Mouse (Mus musculus) right cerebral cortex, adult 2 months (tissue): Measurements from ENCODE around the gene Pofut1.

Experiments
- DNase-seq, 2 experiments: peaks; one replicate each; pipeline ENCODE4 v3.0.0; 2021 to 2022; ENCODE audit warnings: low spot score in 2 of 2

Gene Pofut1

DNA sequence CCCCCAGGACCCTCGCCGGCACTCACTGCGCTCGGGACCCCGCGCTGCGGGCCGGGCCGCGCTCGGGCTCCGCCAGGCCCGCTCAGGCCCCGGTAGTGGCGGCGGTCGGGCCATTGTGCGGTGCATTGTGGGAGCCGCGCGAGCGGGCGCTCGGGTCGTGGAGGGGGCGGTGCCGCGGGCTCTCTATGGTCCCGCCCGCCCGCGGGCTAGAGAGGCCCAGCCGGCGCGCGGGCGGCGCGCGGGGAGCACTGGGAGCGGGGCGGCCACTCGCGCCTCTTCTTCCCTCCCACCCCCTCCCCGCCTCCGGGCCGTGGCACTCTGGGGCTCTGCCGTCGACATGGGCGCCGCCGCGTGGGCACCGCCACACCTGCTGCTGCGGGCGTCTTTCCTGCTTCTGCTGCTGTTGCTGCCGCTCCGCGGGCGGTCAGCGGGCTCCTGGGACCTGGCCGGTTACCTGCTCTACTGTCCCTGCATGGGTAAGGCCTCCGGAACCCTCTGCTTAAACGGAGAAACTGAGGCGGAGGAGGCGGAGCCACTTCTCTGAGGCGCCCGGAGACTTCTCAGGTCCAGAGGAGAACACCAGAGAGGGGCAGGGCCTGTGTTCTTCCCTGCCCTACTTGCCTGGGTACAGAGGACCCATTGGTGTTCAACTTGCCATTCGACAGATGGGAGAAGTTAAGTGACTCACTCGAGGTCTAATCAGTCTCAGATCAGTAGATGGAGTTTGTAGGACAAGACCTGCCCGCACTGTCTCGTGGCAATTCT, at the start of gene Pofut1, which contains the start of gene Plagl2:
Gene Pofut1, plus strand, starts transcription at position 284 of the 765 bp plus-strand sequence.
Gene Plagl2, minus strand, starts transcription at position 177 of the 765 bp plus-strand sequence.
- peak; percentile 79 to 87 for DNase-seq

GRCm38 (mm10) chr2:153194255-153194654, 47.1 kb upstream of the Pofut1 start:
- no peak for DNase-seq

DNA sequence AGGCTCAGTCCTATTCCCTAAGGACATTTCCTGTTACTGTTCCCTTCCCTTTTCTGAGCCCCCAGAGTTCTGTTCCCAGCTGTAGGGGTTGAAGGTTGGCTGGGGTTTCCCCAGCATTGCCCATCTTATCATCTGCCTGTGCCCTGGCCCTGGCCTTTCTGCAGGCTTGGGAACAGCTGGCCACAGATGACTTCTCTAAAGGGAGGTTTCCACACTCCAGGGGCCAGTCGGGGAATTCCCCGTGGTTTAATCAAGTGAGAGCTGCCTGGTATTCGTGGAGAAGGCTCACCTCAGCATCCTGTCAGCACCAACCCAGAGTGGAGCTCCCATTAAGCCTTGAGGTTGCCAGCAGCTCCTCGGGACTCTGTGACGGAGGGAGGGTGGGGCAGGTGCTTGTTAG, 42.8 kb upstream of the Pofut1 start:
- no peak for DNase-seq

GRCm38 (mm10) chr2:153199114-153199513, 42.2 kb upstream of the Pofut1 start:
- DNase-seq = no peak

DNA sequence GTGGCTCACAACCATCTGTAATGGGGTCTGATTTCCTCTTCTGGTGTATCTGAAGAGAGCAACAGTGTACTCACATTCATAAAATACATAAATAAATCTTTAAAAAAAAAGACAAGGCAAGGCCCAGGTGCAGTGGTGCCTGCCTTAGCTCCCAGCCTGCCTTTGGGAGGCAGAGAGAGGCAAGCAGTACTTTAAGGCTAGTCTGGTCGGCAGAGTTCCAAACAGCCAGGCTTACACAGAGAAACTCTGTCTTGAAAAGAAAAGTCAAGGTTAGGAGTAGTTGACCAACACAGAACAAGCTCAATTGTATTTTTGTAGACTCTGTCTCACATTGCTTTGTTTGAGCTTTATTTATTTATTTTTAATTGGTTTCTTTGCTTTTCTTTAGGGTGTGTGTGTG, 38.6 kb upstream of the Pofut1 start:
- DNase-seq = no peak

DNA sequence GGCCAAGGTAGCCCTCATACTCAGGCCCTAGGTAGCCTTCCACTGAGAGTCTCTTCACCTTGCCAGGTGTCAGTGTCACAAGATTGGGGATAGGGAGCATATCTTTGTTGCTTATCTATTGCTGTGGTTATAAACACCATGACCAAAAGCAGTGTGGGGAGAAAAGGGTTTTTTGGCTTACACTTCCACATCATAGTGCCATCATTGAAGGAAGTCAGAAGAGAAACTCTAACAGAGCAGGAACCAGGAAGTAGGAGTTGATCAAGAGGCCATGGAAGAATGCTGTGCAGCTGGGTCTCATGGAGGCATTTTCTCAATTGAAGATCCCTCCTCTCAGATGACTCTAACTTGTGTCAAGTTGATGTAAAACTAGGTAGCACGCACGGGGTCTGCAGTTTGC, 33.2 kb upstream of the Pofut1 start:
- no peak for DNase-seq

GRCm38 (mm10) chr2:153209286-153209685, 32.0 kb upstream of the Pofut1 start:
- DNase-seq = no peak

DNA sequence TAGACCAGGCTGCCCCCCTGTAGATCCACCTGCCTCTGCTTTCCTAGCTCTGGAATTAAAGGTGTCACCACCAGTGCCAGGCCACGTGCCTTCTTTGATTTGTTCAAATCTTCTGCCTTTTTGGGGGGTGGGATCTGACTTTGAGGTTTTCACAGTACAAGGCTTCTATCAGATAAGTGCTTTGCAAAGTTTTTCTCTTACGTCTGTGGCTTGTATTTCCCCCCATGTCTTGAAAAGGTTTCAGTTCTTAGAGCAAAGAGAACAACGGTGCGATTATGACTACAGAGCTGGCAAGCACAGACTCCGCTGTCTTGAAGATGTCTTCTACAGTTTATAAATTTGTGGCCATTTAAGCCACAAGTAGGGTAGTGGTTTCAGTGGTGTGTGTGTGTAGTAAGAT, 29.9 kb upstream of the Pofut1 start:
- DNase-seq = no peak

- no peak for DNase-seq
Observed at GRCm38 (mm10) chr2:153213351-153213750, 28.0 kb upstream of the Pofut1 start.

DNA sequence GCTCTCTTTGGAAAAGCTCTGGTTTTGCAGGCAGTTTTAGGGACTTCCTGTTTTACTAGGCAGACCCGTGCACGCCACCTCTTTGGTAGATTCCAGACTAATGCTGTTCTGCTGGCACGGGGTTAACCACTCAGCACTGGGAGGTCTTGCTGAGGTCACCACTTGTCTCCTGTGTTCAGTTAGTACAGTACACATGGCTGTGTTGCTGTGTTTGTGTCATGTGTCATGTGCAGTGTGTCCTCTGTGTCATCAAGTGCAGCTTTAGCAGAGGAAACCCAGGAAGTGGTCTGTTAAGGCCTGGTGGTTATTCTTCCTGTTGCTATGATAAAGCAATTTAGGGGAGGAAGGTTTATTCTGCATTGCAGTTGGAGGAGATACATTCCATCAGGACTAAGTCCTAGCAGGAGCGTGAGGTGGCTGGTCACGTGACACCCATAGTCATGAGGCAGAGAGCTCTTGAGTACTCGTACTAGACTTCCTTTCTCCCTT, 26.5 kb upstream of the Pofut1 start:
- no peak for DNase-seq

- DNase-seq = no peak
Observed at GRCm38 (mm10) chr2:153215421-153215820, 25.9 kb upstream of the Pofut1 start.

DNA sequence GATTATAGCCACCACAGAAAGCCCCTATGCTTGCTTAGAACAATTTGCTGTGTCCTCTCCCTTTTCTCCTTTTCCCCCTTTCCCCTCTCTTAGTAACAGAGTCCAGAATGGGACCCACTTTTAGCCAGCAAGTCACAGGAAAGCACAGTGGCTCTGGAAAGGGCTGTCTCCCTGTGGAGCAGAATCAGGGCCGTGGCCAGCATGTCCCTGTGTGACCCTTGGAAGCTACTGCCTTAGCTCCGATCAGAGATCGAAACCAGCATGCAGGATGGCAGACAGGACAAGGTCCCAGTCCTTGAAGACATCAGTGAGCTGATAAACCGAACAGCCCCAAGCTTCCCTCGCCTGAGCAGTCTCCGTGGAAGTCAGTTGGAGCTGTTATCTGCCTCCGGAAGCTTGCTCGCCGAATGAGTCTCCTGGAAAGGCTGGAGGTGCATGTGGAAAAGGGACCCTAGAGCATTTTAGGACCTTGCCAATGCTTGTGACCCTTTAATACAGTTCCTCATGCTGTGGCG, 23.4 kb upstream of the Pofut1 start:
- DNase-seq = no peak

- no peak for DNase-seq
Observed at GRCm38 (mm10) chr2:153218516-153218915, 22.8 kb upstream of the Pofut1 start.

DNA sequence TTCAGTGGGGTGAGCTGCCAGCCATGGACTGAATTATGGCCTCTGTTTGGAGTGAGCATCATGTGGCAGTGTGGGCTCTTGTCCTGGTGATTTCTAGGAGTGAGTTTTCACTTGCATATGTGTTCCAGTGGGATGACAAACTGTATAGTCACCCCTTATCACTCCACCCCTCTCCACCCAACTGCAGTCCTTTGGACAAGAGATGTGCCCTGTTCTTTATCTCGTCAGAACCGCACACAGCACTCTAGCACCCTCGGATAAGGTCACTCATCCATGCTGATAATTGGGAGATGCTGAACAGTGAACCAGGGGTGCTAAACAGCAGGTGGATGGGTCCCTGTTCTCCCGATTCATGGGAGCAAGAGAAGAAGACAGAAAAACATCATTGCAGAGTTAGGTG, 19.7 kb upstream of the Pofut1 start:
- no peak for DNase-seq

DNA sequence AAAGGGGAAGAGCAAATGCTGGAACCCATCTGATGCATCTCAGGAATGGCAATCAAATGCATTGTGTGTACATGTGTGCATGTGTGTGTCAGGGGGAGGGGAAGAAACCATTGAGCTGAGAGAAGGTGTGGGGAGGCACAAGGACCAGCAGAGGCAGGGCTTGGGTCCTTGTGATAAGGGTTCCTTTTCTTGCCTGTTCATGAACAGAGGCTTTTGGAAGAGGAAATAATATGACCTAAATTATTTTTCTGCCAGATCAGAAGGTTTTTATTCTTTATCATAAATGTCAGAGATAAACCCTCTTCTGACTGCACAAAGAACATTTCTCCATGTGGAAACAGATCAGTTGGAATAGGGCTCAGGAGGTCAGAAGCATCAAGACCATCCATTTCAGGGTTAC, 19.2 kb upstream of the Pofut1 start:
- DNase-seq = no peak

- no peak for DNase-seq
Observed at GRCm38 (mm10) chr2:153222566-153222965, 18.8 kb upstream of the Pofut1 start.

GRCm38 (mm10) chr2:153224946-153225594, 16.3 kb upstream of the Pofut1 start, which contains the start of gene Tspyl3:
Gene Tspyl3 (minus strand): TSS chr2:153225441.
- DNase-seq = peak; percentile 61 to 62

GRCm38 (mm10) chr2:153225595-153225953, 15.8 kb upstream of the Pofut1 start:
- no peak for DNase-seq

GRCm38 (mm10) chr2:153227959-153228358, 13.4 kb upstream of the Pofut1 start:
- DNase-seq = no peak

DNA sequence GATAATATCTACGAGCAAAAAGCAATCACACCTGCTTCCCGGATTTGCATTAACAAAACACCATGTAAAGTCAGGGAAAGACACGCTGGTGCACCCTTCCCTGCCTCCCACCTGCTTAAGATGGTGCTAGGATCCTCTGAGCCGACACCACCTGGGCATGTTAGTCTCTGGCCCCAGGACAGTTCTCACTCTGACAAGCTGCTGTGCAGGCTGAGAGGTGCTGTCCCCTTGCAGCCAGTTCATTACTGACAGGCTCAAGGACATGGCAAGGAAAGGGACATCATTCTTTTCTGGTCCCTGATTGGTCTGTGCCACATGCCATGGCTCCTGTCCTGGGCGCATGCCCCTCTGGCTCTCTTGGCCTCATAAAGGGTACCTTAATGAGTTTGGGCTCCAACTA, 12.8 kb upstream of the Pofut1 start:
- no peak for DNase-seq

DNA sequence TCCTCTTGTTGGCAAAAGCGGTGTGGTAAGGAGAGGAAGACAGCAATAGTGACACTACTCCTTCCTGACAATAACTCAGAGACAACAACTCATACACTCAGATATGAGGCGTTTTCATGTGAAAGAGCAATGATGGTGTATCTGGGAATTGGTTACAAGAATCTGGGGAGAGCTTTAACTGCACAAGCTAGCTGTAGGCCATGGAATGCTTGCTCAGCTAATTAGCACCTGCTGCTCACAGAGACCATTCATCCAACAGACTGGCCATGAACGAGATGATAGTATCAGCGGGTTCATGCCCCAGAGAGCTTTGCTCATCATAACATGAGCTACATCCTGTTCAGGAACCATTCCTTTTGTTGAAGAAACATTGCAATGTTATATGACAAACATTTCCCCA, 4.1 kb upstream of the Pofut1 start:
- no peak for DNase-seq

GRCm38 (mm10) chr2:153237891-153238290, 3.4 kb upstream of the Pofut1 start:
- DNase-seq = no peak

DNA sequence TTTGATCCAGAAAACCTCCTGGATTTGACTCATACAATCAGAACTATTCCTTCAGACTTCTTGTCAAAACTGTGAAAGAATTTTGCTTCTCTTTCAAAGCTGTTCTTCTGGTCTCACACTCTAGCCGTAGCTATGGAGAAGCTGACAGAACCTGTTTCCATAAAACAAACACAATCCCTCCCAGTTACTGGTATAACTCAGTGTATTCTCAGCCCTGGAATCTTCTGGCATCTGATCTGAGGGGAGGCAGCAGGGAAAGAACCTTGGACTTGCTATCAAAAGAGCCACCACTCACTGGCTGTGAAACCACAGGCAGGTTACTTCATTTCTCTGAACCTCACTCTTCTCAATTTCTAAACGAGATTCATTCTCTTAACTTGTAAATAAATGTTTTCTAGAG, 2.9 kb upstream of the Pofut1 start:
- no peak for DNase-seq
